Mouse (Mus musculus): Measurements from ENCODE around the gene Npas2.

Gene Npas2

DNA sequence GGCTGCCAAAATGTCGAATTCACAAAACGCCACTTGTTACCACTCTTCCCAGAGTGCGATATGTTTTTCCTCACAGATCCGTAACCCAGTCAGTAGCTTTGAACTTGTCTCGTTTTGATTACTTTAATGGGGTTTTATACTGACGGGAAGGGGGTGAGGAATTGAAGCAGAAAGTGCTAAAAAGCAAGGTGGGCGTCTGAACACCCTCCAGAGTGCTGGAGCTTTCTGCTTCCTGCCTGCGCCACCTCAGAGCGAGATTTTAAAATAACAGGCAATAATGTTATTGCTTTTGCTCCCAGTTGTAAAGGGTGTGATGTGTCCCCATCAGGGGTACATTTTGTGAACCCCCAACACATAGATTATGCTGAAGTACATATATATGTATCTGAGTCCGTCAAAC lies 145.3 kb downstream of the Npas2 start:
- no peak for DNase-seq

DNA sequence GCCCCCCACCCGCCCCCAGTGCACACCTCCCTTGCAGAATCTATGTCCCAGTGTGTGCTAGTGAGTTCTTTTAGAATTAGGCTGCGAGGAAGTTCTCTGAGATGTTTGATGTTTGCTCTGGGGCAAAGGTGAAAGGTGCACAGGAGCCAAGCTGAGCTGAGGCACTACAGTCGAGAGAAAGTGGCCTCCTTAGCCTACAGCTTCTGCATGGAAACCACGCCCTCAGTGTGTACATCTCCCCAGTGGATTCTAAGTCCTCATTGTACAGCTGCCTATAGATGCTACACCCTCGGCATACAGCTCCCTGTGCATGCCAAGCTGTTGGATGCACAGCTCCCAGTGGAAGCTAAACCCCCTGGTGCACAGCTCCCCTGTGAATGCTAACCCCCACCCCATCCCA lies 145.9 kb downstream of the Npas2 start:
- no peak for DNase-seq

GRCm38 (mm10) chr1:39340156-39340555 lies 146.6 kb downstream of the Npas2 start:
- no peak for DNase-seq

DNA sequence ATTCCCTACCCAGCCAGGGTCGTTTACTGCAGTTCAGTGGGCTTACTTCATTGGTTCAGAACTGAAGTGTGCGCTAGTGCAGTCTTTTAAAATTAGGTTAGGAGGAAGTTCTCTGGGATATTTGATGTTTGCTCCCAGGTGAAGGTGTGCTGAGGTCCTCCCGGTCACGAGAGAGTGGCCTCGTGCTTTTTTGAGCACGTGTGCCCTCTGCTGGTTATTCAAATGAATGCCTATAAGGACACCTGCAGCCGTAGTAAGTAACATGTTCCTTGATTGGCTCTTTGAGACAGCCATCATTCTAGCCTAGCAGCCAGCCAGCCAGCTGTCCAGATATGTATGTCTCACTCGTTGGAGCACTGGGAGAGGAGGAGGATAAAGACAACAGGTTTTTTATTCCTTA lies 147.1 kb downstream of the Npas2 start:
- DNase-seq: peak; percentile 62

GRCm38 (mm10) chr1:39341807-39342206 lies 148.3 kb downstream of the Npas2 start:
- DNase-seq: no peak

DNA sequence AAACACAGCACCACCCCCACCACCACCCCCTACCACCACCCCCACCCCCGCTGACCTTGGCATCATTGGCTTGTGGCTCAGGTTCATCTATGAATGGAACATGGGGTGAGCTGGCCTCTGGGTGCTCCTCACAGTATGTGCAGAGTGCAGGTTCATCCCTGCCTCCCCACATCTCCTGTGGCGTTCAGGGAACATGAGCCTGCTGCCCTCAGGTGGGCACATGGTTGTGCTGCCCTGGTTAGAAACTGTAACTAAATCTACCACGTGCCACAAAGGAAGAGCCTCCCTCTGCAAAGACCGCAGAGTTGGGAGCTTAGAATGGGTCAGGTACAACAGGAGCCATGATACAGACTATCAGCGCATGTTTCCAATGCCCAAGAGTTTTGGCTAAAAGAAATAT lies 149.7 kb downstream of the Npas2 start:
- DNase-seq: no peak

DNA sequence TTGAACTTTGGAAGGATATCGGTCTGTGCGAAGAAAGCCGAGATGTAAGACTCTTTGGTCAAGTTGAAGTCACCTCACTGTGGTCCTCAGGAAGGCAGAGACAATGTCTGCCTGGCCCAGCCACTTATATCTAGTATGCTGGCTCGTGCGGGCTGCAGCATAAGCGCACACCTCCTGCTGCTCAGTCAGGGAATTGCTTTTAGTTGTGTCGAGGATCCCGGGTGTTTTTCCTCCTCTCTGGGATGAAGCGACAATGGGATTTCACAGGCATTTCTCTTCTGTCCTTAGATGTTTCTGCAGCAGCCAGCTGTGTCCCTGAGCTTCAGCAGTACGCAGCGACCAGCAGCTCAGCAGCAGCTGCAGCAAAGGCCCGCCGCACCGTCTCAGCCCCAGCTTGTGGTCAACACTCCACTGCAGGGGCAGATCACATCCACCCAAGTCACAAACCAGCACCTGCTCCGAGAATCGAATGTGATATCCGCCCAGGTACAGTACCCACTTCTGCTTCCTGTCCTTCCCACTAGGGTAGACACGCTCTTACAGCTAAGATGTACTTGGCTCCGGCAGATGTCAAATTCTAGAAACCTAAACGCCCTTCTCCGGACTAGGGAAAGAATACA lies 151.6 kb downstream of the Npas2 start:
- DNase-seq: no peak

- peak; percentile 36 for DNase-seq
These were observed 155.5 kb downstream of the Npas2 start for GRCm38 (mm10) chr1:39349001-39349400.

GRCm38 (mm10) chr1:39349427-39349826 lies 155.9 kb downstream of the Npas2 start:
- no peak for DNase-seq

GRCm38 (mm10) chr1:39361754-39362514 lies 168.4 kb downstream of the Npas2 start:
- no peak for DNase-seq

GRCm38 (mm10) chr1:39362515-39362893 lies 169.0 kb downstream of the Npas2 start:
- DNase-seq: no peak

GRCm38 (mm10) chr1:39365562-39365961 lies 172.0 kb downstream of the Npas2 start:
- no peak for DNase-seq

DNA sequence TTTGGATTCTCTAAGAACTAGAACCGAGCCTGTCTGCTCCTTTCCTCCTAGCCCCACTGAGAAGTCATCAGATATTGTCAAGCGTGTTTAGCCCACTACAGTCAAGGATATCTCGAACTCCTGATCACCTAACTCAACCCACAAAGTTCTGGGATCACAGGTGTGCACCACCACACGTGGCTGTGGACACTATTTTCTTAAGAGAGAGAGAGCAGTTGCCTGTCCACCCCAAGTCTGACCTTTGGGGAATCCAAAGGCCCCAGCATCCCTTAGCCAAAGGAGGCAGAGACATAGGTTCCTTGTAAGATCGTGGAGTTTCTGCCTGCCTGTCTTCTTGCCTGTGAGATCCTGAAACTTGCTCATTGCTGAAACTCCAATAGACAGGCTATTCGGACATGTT lies 173.5 kb downstream of the Npas2 start:
- DNase-seq: no peak

GRCm38 (mm10) chr1:39367601-39368266 lies 174.2 kb downstream of the Npas2 start, which contains the start of gene Rpl31:
Gene Rpl31, plus strand, starts transcription at chr1:39367842.
- peak; percentile 98 for DNase-seq

DNA sequence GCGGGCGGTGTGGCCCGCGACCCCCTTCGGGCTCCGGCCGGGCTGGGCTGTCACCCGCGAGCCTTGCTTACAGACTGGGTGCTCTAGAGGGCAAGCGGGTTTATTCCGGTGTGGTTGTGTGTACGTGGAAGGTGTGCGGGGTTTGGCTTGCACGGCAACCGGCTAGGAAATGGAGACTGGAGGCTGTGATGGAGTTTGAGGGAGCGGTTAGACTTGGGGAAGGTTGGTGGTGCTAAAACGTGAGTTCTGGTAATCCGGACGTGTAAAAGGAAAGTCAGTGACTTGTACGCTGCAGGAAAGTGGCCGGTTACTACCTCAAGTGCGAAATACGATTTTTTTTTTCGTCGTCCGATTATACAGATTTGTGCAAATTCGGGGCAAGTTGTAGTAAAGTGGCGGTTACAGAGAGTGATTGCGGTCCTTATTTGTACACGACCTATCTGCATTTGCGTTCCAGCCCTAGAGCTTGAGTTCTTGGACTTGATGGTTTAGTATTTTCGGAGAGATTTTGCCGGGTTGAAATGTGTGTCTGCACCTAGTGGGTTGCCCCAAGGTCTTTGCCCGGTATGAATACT lies 174.8 kb downstream of the Npas2 start:
- no peak for DNase-seq

DNA sequence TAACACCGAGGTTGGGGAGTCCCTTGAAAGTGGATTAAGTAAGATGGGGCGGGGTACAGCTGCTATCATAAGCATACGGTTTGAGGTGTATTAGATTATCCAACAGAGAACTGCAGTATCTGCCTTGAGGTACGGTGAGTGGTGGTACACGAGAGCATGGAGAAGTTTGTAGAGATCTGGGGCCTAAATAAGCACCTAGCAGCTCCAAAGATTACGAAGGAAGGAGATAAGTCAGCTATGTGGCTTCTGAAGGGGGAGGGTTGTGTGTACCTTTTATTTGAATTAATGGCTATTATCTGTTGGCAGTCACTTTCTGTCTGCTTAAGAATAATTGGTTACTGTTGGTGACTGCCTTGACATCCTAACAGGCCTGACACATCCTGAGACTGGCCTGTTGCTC lies 176.9 kb downstream of the Npas2 start:
- no peak for DNase-seq

GRCm38 (mm10) chr1:39372220-39372843 lies 178.8 kb downstream of the Npas2 start:
- no peak for DNase-seq

GRCm38 (mm10) chr1:39373378-39373777 lies 179.8 kb downstream of the Npas2 start:
- DNase-seq: no peak

DNA sequence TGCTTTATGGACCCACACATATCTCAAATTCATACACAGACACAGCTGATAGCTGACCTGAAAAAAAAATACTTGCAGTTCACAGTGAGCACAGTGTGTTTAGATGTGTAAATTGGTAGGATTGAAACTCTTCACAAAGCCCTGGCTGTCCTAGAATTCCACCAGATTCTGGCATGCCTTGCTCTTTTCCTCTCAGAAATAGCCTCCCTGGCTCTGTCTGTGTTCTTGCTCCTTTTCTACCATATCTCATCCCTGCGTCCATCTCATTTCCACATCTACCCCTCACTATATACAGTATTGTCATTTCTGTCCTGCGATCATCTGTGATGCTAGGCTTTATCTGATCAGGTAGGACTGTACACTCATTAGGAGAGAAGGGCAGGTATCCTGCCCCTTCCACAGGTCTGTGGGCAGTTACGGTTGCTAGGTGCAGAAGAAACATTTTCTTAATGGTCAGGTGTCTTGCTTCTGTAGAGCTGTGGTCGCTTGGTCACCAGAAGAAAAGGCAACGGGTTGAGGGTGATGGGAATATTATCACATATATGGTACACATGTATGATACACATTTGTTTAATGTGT lies 180.8 kb downstream of the Npas2 start:
- no peak for DNase-seq

DNA sequence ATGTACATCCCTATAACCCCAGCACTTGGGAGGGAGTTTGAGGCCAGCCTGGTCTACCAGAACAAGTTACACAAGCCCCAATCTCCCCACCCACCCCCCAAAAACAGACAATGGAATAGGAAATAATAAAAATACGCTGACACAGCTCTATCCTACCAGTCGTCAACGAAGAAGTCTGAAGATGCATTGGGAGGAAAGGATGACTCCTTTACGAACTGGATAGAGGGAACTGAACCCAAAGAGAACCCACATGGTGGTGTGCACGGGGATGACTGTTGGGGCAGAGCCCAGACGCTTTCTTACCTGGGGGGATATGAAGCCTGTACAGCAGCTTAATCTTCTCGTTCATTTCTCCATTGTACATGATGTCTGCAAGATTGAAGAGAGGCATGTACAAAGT lies 182.6 kb downstream of the Npas2 start:
- no peak for DNase-seq

DNA sequence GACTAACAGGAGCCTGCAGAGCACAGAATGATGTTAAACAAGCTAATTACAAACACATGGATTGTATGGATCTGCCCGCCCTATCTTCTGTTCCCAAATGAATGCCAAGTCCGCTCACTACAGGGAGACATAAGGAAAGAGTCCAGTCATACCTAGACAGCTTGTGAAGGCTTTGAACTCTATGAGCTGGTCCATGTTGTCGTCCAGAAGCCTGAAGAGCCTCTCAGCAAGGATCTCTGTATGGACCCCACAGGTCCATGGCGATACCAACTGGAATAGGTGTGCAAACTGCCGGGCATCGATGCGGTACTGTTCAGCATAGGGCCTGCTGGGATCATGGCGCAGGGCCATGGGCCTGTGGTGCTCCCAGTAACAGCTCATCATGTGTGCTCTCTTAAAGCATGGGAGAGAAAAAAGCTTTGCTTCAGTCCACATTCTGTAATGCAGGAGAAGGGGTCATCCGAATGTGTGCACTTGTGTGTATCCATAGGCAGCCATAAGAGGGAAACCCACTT lies 183.3 kb downstream of the Npas2 start:
- DNase-seq: no peak

- DNase-seq: no peak
These were observed 185.0 kb downstream of the Npas2 start for GRCm38 (mm10) chr1:39378540-39378939.

DNA sequence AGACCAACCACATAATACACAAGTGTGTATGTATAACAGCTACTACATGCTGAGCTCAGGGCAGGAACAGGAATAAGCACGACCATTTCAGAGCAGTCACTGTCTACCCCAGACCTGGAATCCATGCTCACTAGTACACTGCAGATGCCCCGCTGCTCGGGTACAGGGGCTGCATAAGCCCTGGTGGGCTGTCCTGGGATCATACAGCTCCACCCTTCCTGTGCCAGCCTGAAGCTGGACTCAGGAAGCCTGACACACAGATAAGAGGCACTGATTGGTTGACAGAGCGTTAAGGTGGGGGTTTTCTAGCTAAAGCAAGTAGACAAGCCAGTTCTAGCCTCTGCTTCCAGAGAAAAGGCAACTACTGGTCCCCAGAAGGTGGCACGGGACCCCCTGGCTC lies 185.5 kb downstream of the Npas2 start:
- DNase-seq: no peak

All from cerebellum, adult 8-10 months (tissue).